Mouse (Mus musculus): Measurements from ENCODE around the gene Stk19.

- TF ChIP-seq CTCF (IDR thresholded peaks at IDR 0.05; ENCODE audit: low read depth, low read length) (no peak), POLR2A (IDR thresholded peaks at IDR 0.05; ENCODE audit: insufficient read depth, low read length) (no peak), EP300 (IDR thresholded peaks at IDR 0.05; ENCODE audit: insufficient read depth, low read depth, low read length) (no peak)
Observed at GRCm38 (mm10) chr17:34854761-34855160, 18.0 kb upstream of the Stk19 start.
